Comparison of ENCODE assay signal across 21 mouse cellular contexts in the genomic region with DNA sequence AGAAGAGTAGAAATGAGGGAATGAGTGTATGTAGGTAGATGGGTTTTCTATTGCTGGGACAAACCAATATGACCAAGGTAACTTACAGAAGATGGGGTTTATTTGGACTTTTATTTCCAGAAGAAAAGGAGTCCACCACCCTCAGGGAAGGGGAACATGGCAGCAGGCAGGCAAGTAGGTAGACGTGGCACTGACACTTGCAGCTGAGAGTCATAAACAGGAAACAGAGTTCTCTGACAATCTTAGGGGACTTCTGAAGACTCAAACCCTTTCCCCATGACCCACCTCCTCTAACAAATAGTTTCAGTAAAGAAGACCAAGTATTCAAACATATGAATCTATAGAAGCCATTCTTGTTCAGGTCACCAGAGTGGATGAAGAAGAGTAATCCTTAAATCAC.
"Had no signal": no experiment of that assay in that cellular context is flagged by ENCODE, and none has a peak within 500 bp of the region (broad histone marks: within the 10 kb centered on the region; RNA-seq: fewer than 3 reads in every experiment).

No protein-coding gene starts in this region.

- DNase-seq: heart, postnatal 10 days; heart, postnatal 14 days; heart, postnatal 36 days; heart, postnatal 4 days; kidney, adult 11 months; kidney, adult 18-20 months; kidney, adult 2 months; kidney, adult 8-10 months; kidney, adult 9 months; kidney, postnatal 10 days; kidney, postnatal 14 days; kidney, postnatal 25 days; kidney, postnatal 36 days; kidney, postnatal 4 days; layer of hippocampus, adult 9-11 months; layer of hippocampus, postnatal 36 days had no signal

- ATAC-seq: hindbrain, embryonic 16.5 days; hindbrain, postnatal 0 days; intestine, embryonic 15.5 days; intestine, embryonic 16.5 days; intestine, postnatal 0 days had no signal
